Mouse (Mus musculus) lung, adult 2 months (tissue): Measurements from ENCODE around the gene Qk.

Experiments used
- CTCF ChIP-seq: fragments of 200-500 bp; IDR thresholded peaks from 2 replicates; pipeline ENCODE4 v1.5.1; 2011; ENCODE audit warnings: mild to moderate bottlenecking, low read length, control low read depth; ENCODE audit not compliant: insufficient read depth
- POLR2A ChIP-seq: fragments of 200-500 bp; IDR thresholded peaks from 2 replicates; pipeline ENCODE4 v1.6.1; 2011; ENCODE audit warnings: low read depth, mild to moderate bottlenecking, control low read depth, low read length, borderline replicate concordance; ENCODE audit errors: extremely low read depth

DNA sequence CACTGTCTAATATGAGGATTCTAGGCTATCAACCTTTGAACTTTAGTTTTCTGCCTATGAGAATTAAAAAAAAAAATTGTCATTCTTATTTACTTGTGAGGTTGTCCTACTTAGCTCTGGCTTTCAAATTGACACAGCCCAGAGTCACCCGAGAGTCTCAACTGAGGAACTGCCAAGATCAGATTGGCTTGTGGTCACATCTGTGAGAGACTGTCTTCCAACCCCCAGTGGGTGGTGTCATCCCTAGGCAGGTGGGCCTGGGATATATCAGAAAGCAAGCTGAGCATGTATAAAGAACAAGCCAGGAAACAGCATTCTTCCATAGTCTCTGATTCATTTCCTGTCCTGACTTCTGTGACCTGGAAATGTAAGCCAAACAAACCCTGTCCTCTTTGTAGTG, 128.8 kb downstream of the Qk start:
- TF ChIP-seq POLR2A, result no peak
- no peak for TF ChIP-seq CTCF
